Mouse (Mus musculus) brain, embryonic 14.5 days (tissue): ENCODE measurements around the gene Gm28047.

Source experiments
- CTCF ChIP-seq: fragments of 200-500 bp; IDR thresholded peaks from 2 replicates; pipeline ENCODE4 v1.5.1; 2012; ENCODE audit warnings: inconsistent platforms, mild to moderate bottlenecking, moderate library complexity, borderline replicate concordance; ENCODE audit not compliant: insufficient read depth, insufficient read length; ENCODE audit errors: extremely low read depth
- POLR2A ChIP-seq: fragments of 200-500 bp; IDR thresholded peaks from 2 replicates; pipeline ENCODE4 v1.6.1; 2012; ENCODE audit warnings: mild to moderate bottlenecking, inconsistent platforms, borderline replicate concordance; ENCODE audit not compliant: poor library complexity, insufficient read depth, insufficient read length, severe bottlenecking; ENCODE audit errors: extremely low read depth

GRCm38 (mm10) chr15:102634684-102635083, 9.8 kb upstream of the Gm28047 start:
- TF ChIP-seq POLR2A (no peak), CTCF (no peak)
